13 mouse cellular contexts compared by ENCODE assay signal in genomic region chr2:29628186-29628585, GRCm38 (mm10). TPM values are rescaled to one million over a fixed set of nuclear protein-coding genes. Genes with fewer than 3 reads are reported as not detected.
A peak's percentile ranks its signal among the peaks of the same experiment; 100 is the strongest.
DNase-seq lines count a peak whose midpoint lies in the region; ATAC-seq and TF ChIP-seq lines count a peak whose summit lies in the region.
"Had no signal": no experiment of that assay in that cellular context is flagged by ENCODE, and none has a peak within 500 bp of the region (broad histone marks: within the 10 kb centered on the region; RNA-seq: fewer than 3 reads in every experiment).

No protein-coding gene starts in this region.

- H3K36me3 ChIP-seq in heart, embryonic 11.5 days (ENCODE audit: control insufficient read depth, insufficient read depth, low read length): no peaks in the 10 kb centered on the region
- H3K36me3 ChIP-seq in thymus, adult 2 months (ENCODE audit: control insufficient read depth, insufficient read depth, low read length): no peaks in the 10 kb centered on the region
- no peaks in the 10 kb centered on the region for H3K36me3 ChIP-seq in stomach, embryonic 15.5 days
- no peaks in the 10 kb centered on the region for H3K36me3 ChIP-seq in hindbrain, embryonic 16.5 days (ENCODE audit: control insufficient read depth, insufficient read depth, low read length)

- 56% methylated on average over 5 of the region's 5 CpGs for WGBS in heart, embryonic 11.5 days (ENCODE audit: insufficient replicate concordance)
- 31% methylated on average over 5 of the region's 5 CpGs for WGBS in thymus, adult 2 months
- 65% methylated on average over 5 of the region's 5 CpGs for WGBS in stomach, embryonic 15.5 days
- 68% methylated on average over 5 of the region's 5 CpGs for WGBS in hindbrain, embryonic 16.5 days

- H3K9ac ChIP-seq in heart, embryonic 11.5 days (ENCODE audit: low read depth, low read length): 0 out of 2 replicates have a peak overlapping the region, but pooled peaks have one; percentile 34
- no peak overlapping the region for H3K9ac ChIP-seq in stomach, embryonic 15.5 days
- H3K9ac ChIP-seq in hindbrain, embryonic 16.5 days (ENCODE audit: low read depth, low read length): no peak overlapping the region

- TF ChIP-seq CTCF in thymus, adult 2 months (IDR thresholded peaks at IDR 0.05; ENCODE audit: borderline replicate concordance, control insufficient read depth, extremely low read depth, insufficient read depth, low read length, poor library complexity): no peak

- peaks cover 63% of the 10 kb centered on the region for H3K4me1 ChIP-seq in heart, embryonic 11.5 days (ENCODE audit: control insufficient read depth, insufficient read depth, low read length)
- peaks cover 82% of the 10 kb centered on the region for H3K4me1 ChIP-seq in thymus, adult 2 months (replicated peaks; ENCODE audit: control insufficient read depth, insufficient read depth, low read length)
- H3K4me1 ChIP-seq in stomach, embryonic 15.5 days: peaks cover 20% of the 10 kb centered on the region
- peaks cover 11% of the 10 kb centered on the region for H3K4me1 ChIP-seq in hindbrain, embryonic 16.5 days (ENCODE audit: control insufficient read depth, insufficient read depth, low read depth, low read length)

- ATAC-seq in heart, embryonic 11.5 days (replicated peaks; ENCODE audit: insufficient number of reproducible peaks, low FRiP score, low TSS enrichment): no peak
- ATAC-seq in stomach, embryonic 15.5 days (ENCODE audit: insufficient read depth, low FRiP score, low read depth): no peak
- ATAC-seq in hindbrain, embryonic 16.5 days: no peak
- ATAC-seq: Patski had no signal

- H3K9me3 ChIP-seq in heart, embryonic 11.5 days (replicated peaks; ENCODE audit: control insufficient read depth, low read length): no peaks in the 10 kb centered on the region
- H3K9me3 ChIP-seq in stomach, embryonic 15.5 days: no peaks in the 10 kb centered on the region
- no peaks in the 10 kb centered on the region for H3K9me3 ChIP-seq in hindbrain, embryonic 16.5 days (ENCODE audit: control insufficient read depth, low read length)

- no peak for TF ChIP-seq POLR2A in thymus, adult 2 months (IDR thresholded peaks at IDR 0.05; ENCODE audit: control insufficient read depth, extremely low read depth, insufficient read depth, low read length, poor library complexity)

- H3K27ac ChIP-seq in heart, embryonic 11.5 days (ENCODE audit: low read depth, low read length): peak overlapping the region; percentile 35; the same call in 1 of the 2 replicates
- peak overlapping the region; percentile 87 for H3K27ac ChIP-seq in thymus, adult 2 months (ENCODE audit: control insufficient read depth, insufficient read depth, low read length)
- H3K27ac ChIP-seq in stomach, embryonic 15.5 days: 0 out of 2 replicates have a peak overlapping the region, but pooled peaks have one; percentile 24
- H3K27ac ChIP-seq in hindbrain, embryonic 16.5 days (ENCODE audit: low read depth, low read length): no peak overlapping the region
- H3K27ac ChIP-seq: macrophage had no signal

- H3K4me2 ChIP-seq in heart, embryonic 11.5 days: no peak overlapping the region
- H3K4me2 ChIP-seq in stomach, embryonic 15.5 days: no peak overlapping the region
- H3K4me2 ChIP-seq in hindbrain, embryonic 16.5 days (ENCODE audit: low read length): no peak overlapping the region

- no peak overlapping the region for H3K4me3 ChIP-seq in heart, embryonic 11.5 days (ENCODE audit: low read depth, low read length)
- H3K4me3 ChIP-seq in thymus, adult 2 months (ENCODE audit: control insufficient read depth, insufficient read depth, low read length): no peak overlapping the region
- no peak overlapping the region for H3K4me3 ChIP-seq in stomach, embryonic 15.5 days (replicated peaks)
- no peak overlapping the region for H3K4me3 ChIP-seq in hindbrain, embryonic 16.5 days (ENCODE audit: low read length)

- DNase-seq in heart, adult 8-10 months (ENCODE audit: low spot score): no peak
- DNase-seq in thymus, adult 2 months: no peak
- DNase-seq in thymus, adult 18-20 months: no peak
- DNase-seq in NIH3T3 (ENCODE audit: low read depth): peak; percentile 57
- DNase-seq: adrenal gland, postnatal 14 days; cerebellum, adult 11 months; embryo, embryonic 11 days; kidney, adult 18-20 months had no signal

- no peaks in the 10 kb centered on the region for H3K27me3 ChIP-seq in heart, embryonic 11.5 days (ENCODE audit: control insufficient read depth, insufficient read depth, low read length)
- no peaks in the 10 kb centered on the region; the same call in 1 of the 2 replicates for H3K27me3 ChIP-seq in thymus, adult 2 months (ENCODE audit: control insufficient read depth, insufficient read depth, low read length)
- no peaks in the 10 kb centered on the region for H3K27me3 ChIP-seq in stomach, embryonic 15.5 days (replicated peaks)
- H3K27me3 ChIP-seq in hindbrain, embryonic 16.5 days (replicated peaks; ENCODE audit: control insufficient read depth, insufficient read depth, low read length): no peaks in the 10 kb centered on the region
- H3K27me3 ChIP-seq: Patski had no signal

RNA-seq across cellular contexts. Expression of gene Rapgef1, which starts 8.7 kb away (rescaled TPM):
- 9.1 and 9.8 TPM in 2 replicates for polyA plus RNA-seq in heart, embryonic 11.5 days (2014; fragmentation: Nextera tagmentation; extraction: Ambion mirVana)
- total RNA-seq in heart, adult 8-10 months (2022): 100 to 1,000 TPM in 3 of 4 experiments, 10 to 100 TPM in 1; 98.1 to 113 (median 107) TPM
- polyA plus RNA-seq in thymus, adult 2 months (2012; rRNA removed): 132 and 143 TPM in 2 replicates
- polyA plus RNA-seq in stomach, embryonic 15.5 days (2015; fragmentation: Nextera tagmentation; extraction: Ambion mirVana): 12.7 and 14.5 TPM in 2 replicates
- 14.8 and 18.6 TPM in 2 replicates for polyA plus RNA-seq in hindbrain, embryonic 16.5 days (2015; fragmentation: Nextera tagmentation; extraction: Ambion mirVana)
